Mouse (Mus musculus): ENCODE results near the gene Nav2.
A peak's percentile ranks its signal among the peaks of the same experiment; 100 is the strongest.

Gene Nav2

DNA sequence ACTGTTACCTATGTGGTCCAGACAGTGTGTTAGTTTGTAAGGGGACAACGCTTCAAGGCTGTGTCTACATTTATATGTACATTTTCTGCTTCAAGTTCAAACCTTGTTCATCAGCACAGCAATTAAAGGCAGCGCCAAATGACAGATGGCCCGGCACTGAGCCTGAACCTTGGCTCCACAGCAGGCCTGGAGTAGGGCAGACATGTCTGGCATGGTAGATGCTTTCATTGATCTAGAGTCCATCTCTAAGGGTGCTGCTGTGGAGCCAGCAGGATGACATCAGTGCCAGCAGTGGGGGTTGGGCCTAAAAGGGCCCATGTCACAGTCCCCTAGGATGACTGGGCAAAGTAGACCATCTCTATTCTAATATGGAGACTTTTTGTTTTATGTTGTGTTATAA lies 186.0 kb downstream of the Nav2 start:
- no peak for DNase-seq (ENCODE audit: low spot score in 2 of 2)

GRCm38 (mm10) chr7:49101291-49101690 lies 192.8 kb downstream of the Nav2 start:
- no peak for DNase-seq (ENCODE audit: low spot score in 2 of 2)

DNA sequence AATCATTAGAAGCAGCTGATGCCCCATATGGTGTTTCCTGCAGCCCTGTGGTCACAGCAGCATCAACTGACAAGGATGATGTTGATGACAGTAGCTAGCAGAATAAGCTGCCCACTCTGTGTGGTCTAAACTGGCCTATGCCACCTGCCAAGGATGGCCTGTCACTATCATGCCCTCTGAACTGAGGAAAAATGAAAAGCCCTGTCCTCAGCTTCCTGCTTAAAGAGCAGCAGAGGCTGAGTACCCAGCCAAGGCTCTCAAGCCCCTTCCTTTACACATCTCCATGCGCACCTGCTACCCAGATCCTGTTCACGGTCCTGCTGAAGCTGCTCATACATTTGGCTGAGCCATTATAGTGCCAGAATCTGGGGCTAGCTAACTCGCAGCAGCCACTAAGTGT lies 193.7 kb downstream of the Nav2 start:
- no peak for DNase-seq (ENCODE audit: low spot score in 2 of 2)

- DNase-seq (ENCODE audit: low spot score in 2 of 2): no peak
These were observed 195.9 kb downstream of the Nav2 start for GRCm38 (mm10) chr7:49104376-49104775.

DNA sequence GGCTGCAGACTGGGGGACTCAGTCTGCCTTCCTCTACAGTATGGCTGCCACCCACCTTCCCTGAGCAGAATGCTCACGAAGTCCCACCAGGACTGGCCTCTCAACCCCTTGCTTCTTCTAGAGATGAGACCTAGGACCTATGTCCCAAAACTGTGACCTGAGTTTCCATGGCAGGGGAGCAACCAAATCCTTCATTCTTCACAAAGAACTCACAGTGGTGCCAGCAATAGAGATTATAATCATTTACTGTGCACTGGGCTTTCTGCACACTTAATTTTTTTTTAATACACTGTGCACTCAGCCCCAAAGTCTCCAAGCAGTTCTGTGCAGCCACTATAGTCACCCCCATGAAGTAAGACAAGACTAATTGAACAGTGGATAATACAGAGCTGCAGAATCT lies 196.3 kb downstream of the Nav2 start:
- no peak for DNase-seq (ENCODE audit: low spot score in 2 of 2)

DNA sequence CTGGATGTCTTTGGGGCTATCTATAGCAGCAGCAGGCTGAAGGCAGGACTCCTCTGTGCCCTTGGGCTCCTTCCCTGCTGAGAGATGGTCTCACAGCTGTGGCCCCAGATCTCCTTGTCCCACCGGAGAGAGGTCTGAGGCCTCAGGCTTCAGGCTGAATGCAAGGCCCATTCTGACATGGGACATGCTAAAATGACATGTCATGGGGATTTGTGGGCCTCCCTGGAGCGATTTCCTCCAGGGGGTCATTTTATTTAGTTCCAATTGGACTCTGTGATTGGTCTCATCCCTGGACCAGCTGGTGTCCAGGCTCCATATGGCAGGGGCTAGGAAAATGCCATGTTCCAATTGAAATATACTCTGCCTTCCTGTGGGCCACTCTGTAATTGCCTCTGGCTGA lies 197.0 kb downstream of the Nav2 start:
- no peak for DNase-seq (ENCODE audit: low spot score in 2 of 2)

DNA sequence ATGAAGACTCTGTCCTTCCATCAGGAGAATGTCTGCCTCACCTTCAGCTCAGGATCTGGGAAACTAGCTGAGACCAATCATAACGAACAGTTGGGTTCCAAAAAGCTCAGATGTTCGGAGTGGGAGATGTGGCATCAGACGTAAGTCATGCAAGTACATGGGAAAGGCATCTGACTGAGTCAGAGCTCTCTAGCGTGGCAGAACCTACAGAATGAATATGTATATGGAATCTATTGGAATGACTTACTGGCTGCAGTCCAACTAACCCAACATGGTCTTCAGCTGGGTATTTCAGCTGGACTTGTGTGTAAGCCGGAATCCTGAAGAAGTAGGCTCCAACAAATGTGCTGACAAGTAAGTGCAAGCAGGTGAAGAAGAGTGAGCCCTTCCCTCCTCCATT lies 199.6 kb downstream of the Nav2 start:
- DNase-seq (ENCODE audit: low spot score in 2 of 2): no peak

DNA sequence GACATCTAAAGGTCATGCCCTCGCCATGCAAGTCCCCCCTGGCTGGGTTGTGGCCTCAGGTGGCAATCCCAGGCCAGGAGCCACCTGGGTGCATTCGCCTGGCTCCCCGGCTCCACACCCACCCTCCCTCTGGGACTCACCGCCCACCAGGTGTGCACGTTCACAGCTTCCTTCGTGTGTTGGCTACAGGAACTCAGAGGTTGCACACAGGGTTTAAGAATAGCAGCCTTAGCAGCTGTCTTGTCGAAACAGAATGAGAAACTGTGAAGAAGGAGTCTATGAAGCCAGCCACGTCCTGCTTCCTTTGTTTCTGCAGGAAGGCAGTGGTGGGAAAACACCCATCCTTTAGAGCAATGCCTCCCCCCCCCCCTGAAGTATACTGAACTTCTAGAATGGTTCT lies 210.5 kb downstream of the Nav2 start:
- peak; percentile 34 to 61 for DNase-seq (ENCODE audit: low spot score in 2 of 2)

DNA sequence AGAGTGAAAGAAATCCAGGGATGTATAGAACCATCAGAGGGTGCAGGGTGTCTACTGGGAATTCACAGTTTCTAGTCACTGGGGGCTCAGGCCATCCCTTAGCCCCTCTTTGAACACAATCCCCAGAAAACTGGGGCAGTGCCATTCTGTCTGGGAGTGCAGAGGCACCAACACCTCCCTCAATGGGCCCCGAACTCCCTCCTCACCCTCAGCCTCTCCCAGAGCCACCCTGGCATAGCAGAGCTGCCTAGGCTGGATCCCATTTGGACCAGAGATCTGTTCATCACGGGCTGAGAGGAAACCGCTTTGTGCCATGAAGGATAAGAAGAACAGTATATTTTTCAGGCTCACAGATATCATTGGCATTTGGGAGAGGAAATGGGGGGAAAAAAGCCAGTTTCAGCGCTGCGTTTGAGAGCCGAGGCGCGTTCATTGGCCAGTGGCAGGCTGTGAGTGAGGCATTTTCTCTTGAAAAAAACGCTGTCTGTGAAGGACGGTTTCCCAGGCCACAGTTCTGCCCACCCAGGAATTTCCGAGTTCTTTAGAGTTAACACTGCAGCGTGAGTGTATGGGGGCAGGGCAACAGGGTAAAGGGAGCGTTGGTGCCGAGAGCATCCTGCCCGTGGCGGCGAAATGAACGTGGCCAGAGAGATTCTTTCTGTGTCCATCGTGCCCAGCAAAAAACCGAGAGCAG lies 211.4 kb downstream of the Nav2 start:
- no peak for DNase-seq (ENCODE audit: low spot score in 2 of 2)

- no peak for DNase-seq (ENCODE audit: low spot score in 2 of 2)
These were observed 212.0 kb downstream of the Nav2 start for GRCm38 (mm10) chr7:49120488-49120864.

DNA sequence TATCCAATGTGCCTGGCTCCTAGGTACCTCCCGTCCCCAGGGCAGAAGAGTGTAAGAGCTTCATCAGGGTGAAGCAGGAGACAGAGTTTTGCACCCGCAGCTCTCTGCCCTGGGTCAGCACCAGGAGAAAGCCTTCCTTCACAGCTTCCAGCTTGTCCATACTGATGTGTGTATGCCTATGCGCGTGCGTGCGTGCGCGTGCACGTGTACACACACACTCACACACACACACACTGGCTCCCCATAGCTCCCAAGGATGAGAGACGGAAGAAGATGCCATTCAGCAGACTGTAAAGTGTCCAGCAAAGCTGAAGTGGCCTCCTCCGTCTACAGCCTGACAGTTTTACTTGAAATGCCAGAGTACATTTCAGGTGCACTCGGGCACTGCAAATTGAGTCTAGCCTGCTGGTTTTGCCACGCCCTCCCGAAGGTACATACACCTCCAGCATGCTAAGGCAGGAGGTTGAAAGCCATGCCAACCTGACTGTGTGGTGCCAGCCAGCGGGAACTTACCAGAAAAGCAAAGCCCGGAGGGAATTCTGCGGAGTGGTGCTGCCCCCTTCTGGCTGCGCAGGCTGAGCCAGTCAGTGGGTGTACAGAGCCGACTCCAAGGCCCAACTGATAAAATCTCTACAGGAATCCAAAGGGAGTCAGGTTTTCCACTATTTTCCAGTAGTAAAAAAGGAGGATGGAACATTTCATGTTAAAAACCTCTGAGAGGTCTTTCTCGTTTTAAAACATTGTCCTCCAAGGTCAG lies 212.6 kb downstream of the Nav2 start:
- peak; percentile 78 to 88 for DNase-seq (ENCODE audit: low spot score in 2 of 2)

DNA sequence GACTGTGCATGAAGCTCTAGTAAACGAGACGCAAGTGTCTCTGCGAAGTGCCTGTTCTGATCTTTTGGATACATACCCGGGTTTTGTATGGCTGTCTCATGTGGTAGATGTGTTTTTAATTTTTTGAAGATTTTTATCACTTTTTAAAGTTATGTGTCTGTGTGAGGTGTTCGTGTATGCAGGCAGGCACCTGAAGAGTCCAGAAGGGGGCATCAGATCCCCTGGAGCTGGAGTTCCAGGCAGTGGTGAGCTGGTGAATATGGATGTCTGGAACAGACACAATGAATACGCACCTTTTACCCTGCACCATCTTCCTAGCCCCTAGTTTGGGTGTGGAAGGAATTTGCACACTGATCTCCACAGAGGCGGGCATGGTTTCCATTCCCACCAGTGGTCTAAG lies 214.0 kb downstream of the Nav2 start:
- no peak for DNase-seq (ENCODE audit: low spot score in 2 of 2)

DNA sequence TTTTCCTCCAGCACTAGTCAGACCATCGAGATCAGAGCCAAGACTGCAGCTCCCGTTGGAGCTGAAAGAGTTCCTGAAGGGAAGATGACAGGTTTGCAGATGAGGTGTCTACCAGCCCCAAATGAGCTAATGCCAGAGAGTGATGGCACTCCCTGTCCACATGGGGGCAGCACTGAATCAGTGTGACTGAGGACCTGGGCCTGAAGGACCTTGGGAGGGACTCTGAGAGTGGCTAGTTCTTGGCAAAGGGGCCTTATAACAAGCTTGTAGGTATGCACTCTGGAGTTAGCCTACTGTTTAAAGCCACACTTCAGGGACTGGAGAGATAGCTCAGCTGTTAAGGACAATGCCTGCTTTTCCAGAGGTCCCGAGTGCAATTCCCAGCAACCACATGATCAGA lies 217.0 kb downstream of the Nav2 start:
- DNase-seq (ENCODE audit: low spot score in 2 of 2): peak in 1 of 2 experiments; percentile 38

- no peak for DNase-seq (ENCODE audit: low spot score in 2 of 2)
These were observed 219.7 kb downstream of the Nav2 start for GRCm38 (mm10) chr7:49128224-49128623.

- DNase-seq (ENCODE audit: low spot score in 2 of 2): peak; percentile 88 to 90
These were observed 224.4 kb downstream of the Nav2 start for GRCm38 (mm10) chr7:49132851-49133351.

DNA sequence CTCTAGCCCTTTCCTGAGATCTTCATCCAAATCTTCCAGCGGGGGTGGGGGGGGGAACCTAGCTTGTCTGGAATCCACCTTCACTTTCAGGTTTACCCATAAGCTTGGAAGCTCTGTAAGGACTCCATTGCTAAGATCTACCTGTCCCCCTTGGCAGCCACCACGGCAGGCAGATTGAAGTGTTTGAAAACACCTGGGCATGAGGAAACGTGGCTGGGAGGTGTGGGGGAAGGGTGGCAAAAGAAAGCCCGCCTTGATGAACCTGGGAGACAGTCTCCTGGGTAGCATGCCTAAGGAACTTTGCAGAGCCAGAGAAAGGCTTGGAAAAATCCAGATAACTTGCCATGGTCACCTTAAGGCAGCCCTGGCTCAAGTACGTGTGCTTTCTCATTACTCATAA lies 225.9 kb downstream of the Nav2 start:
- DNase-seq (ENCODE audit: low spot score in 2 of 2): no peak

- no peak for DNase-seq (ENCODE audit: low spot score in 2 of 2)
These were observed 231.2 kb downstream of the Nav2 start for GRCm38 (mm10) chr7:49139762-49140161.

GRCm38 (mm10) chr7:49143966-49144365 lies 235.4 kb downstream of the Nav2 start:
- DNase-seq (ENCODE audit: low spot score in 2 of 2): no peak

- peak; percentile 69 to 83 for DNase-seq (ENCODE audit: low spot score in 2 of 2)
These were observed 237.5 kb downstream of the Nav2 start for GRCm38 (mm10) chr7:49145749-49146670.

DNA sequence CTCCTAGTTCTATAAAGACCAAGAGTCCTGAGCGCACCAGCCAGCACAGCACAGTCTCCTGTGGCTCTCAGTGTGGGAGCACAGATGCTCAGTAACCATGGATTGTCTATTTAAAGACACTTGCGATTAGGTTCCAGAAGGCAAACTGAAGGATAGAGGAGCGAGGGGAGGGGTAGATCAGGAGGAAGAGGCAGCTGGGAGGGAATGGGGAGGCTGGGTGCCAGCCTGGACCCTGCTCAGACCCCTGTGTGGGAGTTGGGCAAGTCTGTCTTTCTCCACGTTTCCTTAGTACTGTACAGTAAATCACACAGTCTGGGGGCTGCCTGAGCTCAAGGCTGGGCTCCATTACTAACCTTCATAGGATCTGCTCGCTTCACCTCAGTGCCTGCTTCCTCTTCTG lies 243.8 kb downstream of the Nav2 start:
- DNase-seq (ENCODE audit: low spot score in 2 of 2): peak; percentile 41 to 53

DNA sequence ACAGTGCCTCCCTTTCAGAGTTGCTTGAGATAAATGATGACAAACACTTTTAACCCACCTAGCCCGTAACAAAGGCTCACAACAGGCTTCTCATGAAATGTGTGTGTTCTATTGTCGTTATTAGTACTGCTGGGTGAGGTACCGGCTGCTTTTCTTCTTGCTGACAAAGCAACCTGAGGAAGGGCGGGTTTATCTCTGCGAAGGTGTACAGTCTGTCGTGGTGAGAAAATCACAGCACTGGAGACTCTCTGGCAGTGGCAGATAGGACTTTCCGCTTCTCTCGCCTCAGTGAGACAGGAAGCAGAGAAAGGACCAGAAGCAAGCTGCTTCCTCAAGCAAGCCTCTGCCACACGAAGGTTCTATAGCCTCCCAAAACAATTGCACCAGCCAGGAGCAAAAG lies 244.2 kb downstream of the Nav2 start:
- no peak for DNase-seq (ENCODE audit: low spot score in 2 of 2)

All from right cerebral cortex, postnatal 36 days (tissue).